Mouse (Mus musculus): Measurements from ENCODE around the gene Hivep1.

- no peak for TF ChIP-seq POLR2A (IDR thresholded peaks at IDR 0.05; ENCODE audit: borderline replicate concordance, low read depth, low read length)
- no peak for TF ChIP-seq CTCF (IDR thresholded peaks at IDR 0.05; ENCODE audit: low read depth, low read length)
Observed at GRCm38 (mm10) chr13:42119062-42119461, 67.2 kb downstream of the Hivep1 start.

Data from bone marrow macrophage, adult 2 months (primary cell).